22 mouse cellular contexts compared by ENCODE assay signal in genomic region chr6:39579552-39579951, GRCm38 (mm10). TPM values are rescaled to one million over a fixed set of nuclear protein-coding genes. Genes with fewer than 3 reads are reported as not detected.
"Had no signal": no experiment of that assay in that cellular context is flagged by ENCODE, and none has a peak within 500 bp of the region (broad histone marks: within the 10 kb centered on the region; RNA-seq: fewer than 3 reads in every experiment).

No protein-coding gene starts in this region.

- DNase-seq: kidney, adult 11 months; kidney, adult 8-10 months; kidney, postnatal 10 days; kidney, postnatal 36 days; layer of hippocampus, postnatal 36 days; liver, embryonic 13.5 days; lung, adult 2 months; lung, postnatal 14 days; retina, postnatal 1 day; thymus, adult 2 months; thymus, postnatal 14 days; thymus, postnatal 4 days had no signal

- H3K27ac ChIP-seq: intestine, embryonic 15.5 days; kidney, embryonic 15.5 days; midbrain, embryonic 10.5 days; midbrain, embryonic 13.5 days; neural tube, embryonic 13.5 days had no signal

- H3K4me3 ChIP-seq: intestine, embryonic 15.5 days; kidney, embryonic 15.5 days; liver, embryonic 13.5 days; megakaryocyte, embryonic 14.5 days; midbrain, embryonic 10.5 days; midbrain, embryonic 13.5 days; myocyte; neural tube, embryonic 13.5 days had no signal

- ATAC-seq: intestine, embryonic 15.5 days; midbrain, embryonic 13.5 days; midbrain, embryonic 16.5 days had no signal

RNA-seq across cellular contexts. Expression of gene Gm42420, which starts 6.0 kb away (rescaled TPM):
- total RNA-seq: layer of hippocampus, postnatal 10 days; monocyte, adult 5-6 weeks had no signal

RNA-seq across cellular contexts. Expression of gene Dennd2a, which starts 21.9 kb away (rescaled TPM):
- total RNA-seq: monocyte, adult 5-6 weeks had no signal
